Mouse (Mus musculus) E14TG2a.4 (cell line): ENCODE data around the gene Inafm1.

Source experiments
- CTCF ChIP-seq: conservative IDR thresholded peaks from 2 replicates; pipeline ENCODE4 v1.5.1; 2014; ENCODE audit warnings: low read length
- NANOG ChIP-seq: IDR thresholded peaks from 2 replicates; pipeline ENCODE4 v1.6.1; 2014; ENCODE audit warnings: borderline replicate concordance, low read length, mixed read lengths

DNA sequence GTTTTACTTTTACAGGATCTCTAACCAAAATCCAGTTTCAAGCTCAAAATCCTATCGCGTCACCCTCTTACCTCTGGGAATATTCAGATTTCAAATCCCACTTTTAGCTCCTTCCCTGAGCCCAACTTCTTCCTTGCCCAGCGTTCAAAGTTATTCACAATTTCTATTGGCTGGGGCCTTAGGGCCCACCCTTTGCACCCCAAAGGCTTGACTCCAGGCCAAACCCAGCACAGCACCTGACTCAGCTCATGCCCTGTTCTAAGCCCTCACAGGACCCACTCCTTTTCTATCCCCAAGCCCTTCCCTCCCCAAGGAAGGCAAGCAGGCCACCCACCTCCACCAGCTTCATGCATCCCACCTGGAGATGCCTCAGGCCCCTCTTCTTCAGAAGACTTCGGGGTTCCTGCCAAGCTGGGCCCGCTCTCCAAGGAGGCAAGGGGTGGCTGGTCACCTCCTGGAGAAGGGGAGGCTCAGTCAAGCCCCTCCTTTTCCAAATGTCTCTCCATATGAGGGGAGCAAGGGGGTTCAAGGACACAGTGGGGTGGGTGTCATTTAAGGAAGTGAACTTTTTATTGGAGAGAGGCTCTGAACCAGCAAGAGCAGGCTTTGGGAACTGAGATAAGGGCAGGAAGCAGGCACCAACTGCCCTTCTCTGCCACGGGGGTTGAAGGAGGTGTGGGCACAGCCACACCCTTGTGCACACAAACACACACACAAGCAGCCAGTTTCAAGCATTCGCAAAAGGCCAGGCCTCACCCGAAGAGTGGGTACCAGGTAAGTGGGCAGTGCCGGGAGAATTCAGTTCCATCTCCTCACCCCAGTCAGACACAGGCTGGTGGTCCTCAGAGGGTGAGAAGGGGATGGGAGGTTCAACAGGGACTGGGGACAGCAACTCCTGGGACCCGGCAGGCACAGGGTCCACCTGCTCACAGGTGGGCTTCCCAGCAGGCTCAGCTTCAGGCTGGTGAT, 1.8 kb upstream of the Inafm1 start:
- TF ChIP-seq CTCF = no peak
- TF ChIP-seq NANOG = no peak
